Mouse (Mus musculus) v-Abl transformed pro-B cells (cell line): ENCODE data around the gene Krtdap.
"Not testable (repeated sequence)": the region's sequence is repeated elsewhere in the genome, so short reads cannot be mapped to it uniquely, and the experiment has no call there.

Source experiments
- in situ Hi-C, 2 experiments: fragments of 400-800 bp; cut with MboI; formaldehyde crosslinking; loops; one replicate each; pipeline ENCODE4 v1.15.1; 2025; ENCODE audit not compliant: unreplicated experiment in 2 of 2

Krtdap gene

GRCm38 (mm10) chr7:30785154-30785553, 2.5 kb upstream of the Krtdap start:
- in situ Hi-C loops: no loop called here

- in situ Hi-C loops: no loop called here
Observed at GRCm38 (mm10) chr7:30785721-30786546, 1.8 kb upstream of the Krtdap start.

GRCm38 (mm10) chr7:30790141-30790540, 2.4 kb downstream of the Krtdap start:
- in situ Hi-C loops: no loop called here

DNA sequence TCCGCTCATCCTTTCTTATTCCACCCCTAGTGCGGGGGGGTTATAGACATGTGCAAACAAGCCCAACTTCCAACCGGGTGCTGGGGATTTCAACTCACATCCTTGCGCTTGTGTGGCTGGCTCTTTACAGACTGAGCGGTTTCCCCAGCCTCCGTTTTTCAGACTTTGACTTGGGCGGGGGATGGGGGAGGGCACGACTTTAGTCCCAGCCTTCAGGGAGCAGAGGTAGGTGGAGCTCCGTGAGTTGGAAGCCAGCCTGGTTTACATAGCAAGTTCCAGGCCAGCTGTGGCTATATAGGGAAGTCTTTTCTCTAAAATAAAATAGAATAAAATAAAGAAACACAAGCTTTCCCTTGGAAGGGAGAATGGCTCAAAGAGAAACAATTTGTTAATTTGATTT, 4.2 kb downstream of the Krtdap start:
- in situ Hi-C loops: no loop called here

GRCm38 (mm10) chr7:30794921-30795320, 7.2 kb downstream of the Krtdap start:
- in situ Hi-C loops: loop anchor here (5.0 kb wide), 1 partner anchor 117 kb away; the partner anchor contains the start of gene Mag (in 2 of the 2)

GRCm38 (mm10) chr7:30796790-30797189, 9.1 kb downstream of the Krtdap start:
- in situ Hi-C loops: loop anchor here (5.0 kb wide), 1 partner anchor 116 kb away; the partner anchor contains the start of gene Mag (in 2 of the 2)

DNA sequence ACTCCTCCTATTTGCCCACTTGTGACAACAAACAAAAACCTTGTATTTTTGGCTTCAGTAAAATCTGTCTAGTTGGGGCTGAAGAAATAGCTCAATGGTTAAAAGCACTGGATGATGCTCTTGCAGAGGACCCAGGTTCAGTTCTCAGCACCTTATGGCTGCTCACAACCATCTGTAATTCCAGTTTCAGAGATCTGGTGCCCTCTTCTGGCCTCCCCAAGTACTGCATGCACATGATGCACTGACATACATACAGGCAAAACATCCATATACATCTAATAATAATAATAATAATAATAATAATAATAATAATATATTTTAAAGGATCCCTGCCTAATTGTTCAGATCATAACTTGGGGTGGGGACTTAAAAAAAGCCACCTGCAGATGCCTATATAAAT, 13.0 kb downstream of the Krtdap start:
- in situ Hi-C loops: no loop called here

GRCm38 (mm10) chr7:30803256-30803655, 15.6 kb downstream of the Krtdap start:
- in situ Hi-C loops: no loop called here

- in situ Hi-C loops: no loop called here
Observed at GRCm38 (mm10) chr7:30804026-30804715, 16.5 kb downstream of the Krtdap start.

GRCm38 (mm10) chr7:30805924-30806323, 18.2 kb downstream of the Krtdap start:
- in situ Hi-C loops: no loop called here

DNA sequence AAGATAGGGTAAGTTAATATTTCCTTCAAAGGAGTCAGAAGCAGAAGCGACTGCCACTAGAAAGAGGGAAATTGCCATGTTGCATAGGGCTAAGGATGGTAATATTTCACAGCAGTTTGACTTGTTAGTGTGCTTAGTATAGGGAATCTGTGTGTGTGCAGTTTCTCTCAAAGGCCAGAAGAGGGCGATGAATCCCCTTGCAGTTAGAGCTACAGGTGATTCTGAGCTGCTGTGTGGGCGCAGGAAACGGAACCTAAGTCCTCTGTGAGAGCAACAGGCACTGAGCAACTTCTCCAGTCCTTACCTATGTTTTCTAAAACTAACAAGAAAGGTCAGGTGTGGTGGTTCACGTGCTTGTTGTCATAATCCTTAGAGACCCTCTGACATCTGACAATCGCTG, 22.6 kb downstream of the Krtdap start:
- in situ Hi-C loops: loop anchor here in 1 of 2 experiments (5.0 kb wide), 1 partner anchor 82 kb away; no protein-coding TSS in a partner anchor

GRCm38 (mm10) chr7:30811757-30812290, 24.1 kb downstream of the Krtdap start:
- in situ Hi-C loops: loop anchor here in 1 of 2 experiments (5.0 kb wide), 1 partner anchor 80 kb away; no protein-coding TSS in a partner anchor

GRCm38 (mm10) chr7:30812291-30812807, 24.7 kb downstream of the Krtdap start:
- in situ Hi-C loops: loop anchor here in 1 of 2 experiments (5.0 kb wide), 1 partner anchor 80 kb away; no protein-coding TSS in a partner anchor

DNA sequence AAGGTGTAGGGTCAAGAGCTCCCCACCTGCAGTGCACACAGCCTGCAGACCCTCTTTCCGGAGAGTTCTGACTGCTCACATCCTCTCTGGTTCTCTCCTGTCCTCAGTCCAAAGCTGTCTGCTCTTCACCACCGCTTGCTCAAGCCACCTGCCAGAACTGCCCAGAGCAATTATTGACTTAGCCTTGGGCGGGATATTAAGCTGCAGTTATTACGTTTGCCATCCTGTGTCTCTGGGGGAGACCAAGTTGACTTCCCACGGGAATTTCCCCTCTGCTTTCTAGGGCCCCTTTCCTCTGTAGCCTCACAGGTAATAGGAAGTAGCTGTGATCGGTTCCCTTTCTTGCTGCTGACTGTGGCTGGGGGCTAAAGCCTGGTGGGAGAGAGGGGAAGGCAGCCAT, 32.4 kb downstream of the Krtdap start:
- in situ Hi-C loops: no loop called here

GRCm38 (mm10) chr7:30820854-30821445, 33.3 kb downstream of the Krtdap start:
- in situ Hi-C loops: no loop called here

DNA sequence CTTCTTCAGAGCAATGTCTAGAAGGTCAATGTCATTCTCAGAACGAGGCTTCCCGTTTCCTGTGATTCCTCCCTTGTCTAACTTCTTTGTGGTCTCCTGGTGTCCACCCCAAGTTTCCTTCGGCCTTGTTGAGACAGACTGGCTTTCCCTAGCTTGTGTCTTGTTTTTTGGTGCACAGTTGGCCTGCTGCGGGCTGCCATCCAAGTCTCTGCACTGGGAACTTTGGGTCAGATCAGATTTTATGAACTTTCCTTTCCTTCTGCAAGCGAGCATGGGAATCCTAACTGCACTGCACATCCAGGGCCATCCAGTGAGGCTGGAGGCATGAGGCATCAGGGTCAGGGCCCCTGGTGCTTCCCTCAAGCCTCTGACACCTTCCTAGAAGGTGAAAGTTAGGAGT, 33.8 kb downstream of the Krtdap start:
- in situ Hi-C loops: no loop called here

GRCm38 (mm10) chr7:30823675-30824074, 36.0 kb downstream of the Krtdap start, which contains the start of gene Ffar2:
TSS of gene Ffar2 (minus strand) at chr7:30823775.
- in situ Hi-C loops: no loop called here

- in situ Hi-C loops: no loop called here
Observed at GRCm38 (mm10) chr7:30824306-30824705, 36.6 kb downstream of the Krtdap start.

DNA sequence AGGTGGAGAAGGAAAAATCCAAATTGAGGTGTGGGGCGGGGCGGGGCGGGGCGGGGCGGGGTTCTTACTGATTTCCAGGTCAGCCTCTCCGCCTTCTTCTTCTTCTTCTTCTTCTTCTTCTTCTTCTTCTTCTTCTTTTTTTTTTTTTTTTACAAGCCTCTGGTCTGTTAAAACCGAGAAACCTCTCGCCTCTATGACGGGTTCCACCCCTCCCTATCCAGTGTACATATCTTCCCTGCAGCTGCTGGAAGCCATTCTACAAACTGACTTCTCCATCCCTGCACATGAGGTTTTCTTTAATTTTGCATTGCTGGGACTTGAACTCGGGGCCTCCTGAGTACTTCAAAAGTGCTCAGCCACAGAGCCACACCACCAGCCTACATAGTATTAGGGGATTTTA, 39.0 kb downstream of the Krtdap start:
- in situ Hi-C loops: no loop called here

- in situ Hi-C loops: not testable (repeated sequence)
Observed at GRCm38 (mm10) chr7:30828871-30829270, 41.2 kb downstream of the Krtdap start.

GRCm38 (mm10) chr7:30829428-30829827, 41.7 kb downstream of the Krtdap start:
- in situ Hi-C loops: no loop called here
